Mouse (Mus musculus) forebrain, embryonic 10.5 days (tissue): ENCODE results near the gene Mrpl53. TPM values are rescaled to one million over a fixed set of nuclear protein-coding genes. Genes with fewer than 3 reads are reported as not detected.

ENCODE experiments used
- DNase-seq: peaks from one replicate; pipeline ENCODE4 v3.0.0-alpha.2; 2017; ENCODE audit warnings: low spot score; ENCODE audit errors: extremely low spot score
- H3K27ac ChIP-seq: fragments of 300-500 bp; sonication (generic); 2 replicates; pipeline ENCODE4 v1.5.1; 2016; ENCODE audit warnings: mild to moderate bottlenecking
- H3K27me3 ChIP-seq: fragments of 300-500 bp; sonication (generic); 2 replicates; pipeline ENCODE4 v1.6.1; 2016; ENCODE audit warnings: mild to moderate bottlenecking; ENCODE audit not compliant: poor library complexity, severe bottlenecking
- H3K36me3 ChIP-seq: fragments of 300-500 bp; sonication (generic); replicated peaks from 2 replicates; pipeline ENCODE4 v1.6.1; 2016; ENCODE audit warnings: mild to moderate bottlenecking, moderate library complexity
- H3K4me1 ChIP-seq: fragments of 300-500 bp; sonication (generic); 2 replicates; pipeline ENCODE4 v1.6.1; 2016
- H3K4me3 ChIP-seq: fragments of 300-500 bp; sonication (generic); 2 replicates; pipeline ENCODE4 v1.5.1; 2016; ENCODE audit warnings: mild to moderate bottlenecking, moderate library complexity
- H3K9me3 ChIP-seq: fragments of 300-500 bp; sonication (generic); 2 replicates; pipeline ENCODE4 v1.6.1; 2016; ENCODE audit warnings: mild to moderate bottlenecking, moderate library complexity
- WGBS: fragments of 180-500 bp; shearing (Covaris S2); methylation state at CpG from one replicate; pipeline ENCODE4 v1.1.7; 2016; 5-methylcytosine and 5-hydroxymethylcytosine counted together
- polyA plus RNA-seq: library from polyadenylated mRNA; unstranded; fragments of >200 nt; fragmentation: Nextera tagmentation; extraction: Ambion mirVana; gene quantifications from 2 replicates; pipeline ENCODE4 v1.2.1, GENCODE M21; 2016

The Mrpl53 gene
- polyA plus RNA-seq, 1 experiment from 2014 or later = 135 TPM

DNA sequence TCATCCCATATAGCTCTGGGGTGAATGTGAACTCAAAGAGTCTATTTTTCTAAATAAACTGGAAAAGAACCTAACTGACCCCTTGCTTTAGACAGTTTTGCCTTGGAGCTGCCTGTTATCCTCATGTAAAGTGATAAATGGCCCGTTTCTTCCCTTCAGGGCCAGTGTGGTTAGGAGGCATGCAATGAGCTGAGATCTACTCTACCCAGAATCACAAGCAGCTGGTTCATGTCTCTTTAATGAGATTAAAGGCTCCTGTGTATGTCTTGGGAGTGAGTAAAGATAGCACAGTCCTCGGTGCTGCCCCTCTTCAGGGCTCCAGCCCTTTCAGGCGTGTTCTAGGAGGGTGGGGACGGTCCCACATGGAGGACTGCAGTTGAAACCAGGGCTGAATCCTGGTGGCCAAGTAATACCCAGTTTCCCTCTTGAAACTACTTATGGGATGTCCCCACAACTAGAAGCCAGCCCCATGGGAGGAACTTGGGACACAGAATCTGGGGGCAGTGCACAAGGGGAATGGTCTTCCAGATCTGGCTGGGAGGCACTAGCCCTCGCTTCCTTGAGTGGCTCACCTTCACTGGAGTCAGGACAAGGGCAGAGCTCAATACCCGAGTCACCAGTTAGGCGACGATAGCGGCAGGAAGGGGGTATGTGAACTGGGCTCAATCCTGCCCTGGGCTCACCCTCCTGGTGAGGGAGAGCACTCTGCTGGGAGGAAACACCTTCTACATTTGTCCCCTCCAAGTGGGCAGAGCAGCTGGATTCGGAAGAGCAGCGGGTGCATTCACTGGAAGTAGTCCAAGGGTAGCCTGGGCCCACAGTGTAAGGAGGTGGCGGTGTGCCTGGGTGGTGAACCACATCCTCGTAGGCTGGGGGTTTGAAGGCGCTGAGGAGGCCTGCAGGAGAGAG, 10.2 kb downstream of the Mrpl53 start:
- Histone ChIP-seq H3K9me3 (no peaks in the 10 kb centered on the region), H3K27me3 (no peaks in the 10 kb centered on the region), H3K4me3 (peak overlapping the region; percentile 77), H3K27ac (peak overlapping the region; percentile 98), H3K36me3 (peaks cover 46% of the 10 kb centered on the region), H3K4me1 (peaks cover 83% of the 10 kb centered on the region)
- 88% methylated on average over 14 of the region's 14 CpGs for WGBS
- no peak for DNase-seq

DNA sequence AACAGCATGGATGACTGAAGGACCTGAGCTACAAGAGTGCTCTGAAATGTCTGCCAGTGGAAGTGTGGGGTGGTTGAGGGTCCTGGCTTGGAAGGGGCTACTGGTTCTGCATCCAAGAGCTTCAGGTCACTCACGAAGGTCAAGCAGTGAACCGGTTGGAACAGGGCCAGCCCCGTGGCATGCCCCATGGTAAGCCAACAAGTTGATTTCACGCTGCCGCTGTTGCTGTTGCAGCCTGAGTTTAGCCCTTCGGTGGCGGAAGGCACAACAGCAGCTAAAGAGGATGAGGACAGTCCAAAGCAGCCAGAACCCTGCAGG, 10.9 kb downstream of the Mrpl53 start:
- WGBS = 84% methylated on average over 7 of the region's 7 CpGs

DNA sequence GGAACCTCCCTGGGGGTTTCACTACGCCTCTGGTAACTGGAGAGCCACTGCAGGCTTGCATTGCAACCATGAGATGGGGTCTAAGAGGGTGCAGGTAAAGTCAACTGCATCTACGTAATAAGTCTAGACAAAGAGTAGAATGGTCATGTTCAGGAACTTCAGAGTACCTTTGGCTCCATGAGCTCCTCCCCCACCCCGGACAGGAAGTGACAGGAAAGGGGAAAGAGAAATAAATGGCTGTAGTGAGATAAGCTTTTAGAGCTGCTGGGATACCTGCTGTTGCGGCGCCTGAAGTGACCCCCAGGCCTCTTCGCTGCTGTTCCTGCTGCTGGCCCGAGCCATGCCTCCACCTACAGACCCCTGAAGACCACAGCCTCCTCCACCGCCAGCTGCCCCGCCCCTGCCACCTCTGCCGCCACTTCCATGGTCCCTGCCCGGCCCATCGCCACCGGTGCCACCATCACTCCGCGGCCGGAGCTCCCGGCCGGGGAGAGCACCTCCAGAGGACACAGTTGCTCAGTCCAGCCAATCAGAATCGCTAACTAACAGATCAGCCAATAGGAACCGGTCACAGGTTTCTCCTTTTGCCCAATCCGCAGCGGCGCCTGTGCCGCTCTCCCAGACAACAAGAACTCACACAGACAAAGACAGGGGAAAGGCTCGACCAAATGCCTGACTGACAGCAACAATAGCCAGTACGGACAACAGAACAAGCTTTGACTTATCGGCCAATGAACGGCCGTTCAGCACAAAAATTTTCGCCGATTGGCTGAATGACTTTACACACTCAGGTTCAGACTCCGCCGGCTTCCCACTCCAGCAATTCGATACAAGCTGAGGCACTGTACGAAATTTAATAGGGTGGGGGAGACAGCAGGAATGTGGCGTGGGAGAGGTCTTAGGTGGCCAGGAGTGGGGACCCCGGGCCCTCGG, 12.4 kb downstream of the Mrpl53 start, which contains the start of gene Wbp1:
TSS of gene Wbp1 (minus strand) at position 630 of the 933 bp plus-strand sequence.
- under 1% methylated on average over 38 of the region's 38 CpGs for WGBS
- Histone ChIP-seq H3K27me3 (no peaks in the 10 kb centered on the region), H3K4me1 (peaks cover 82% of the 10 kb centered on the region)

More for the DNA sequence above, 10.9 kb downstream of the Mrpl53 start:
- Histone ChIP-seq H3K4me1 (peaks cover 83% of the 10 kb centered on the region), H3K4me3 (peak overlapping the region; percentile 77), H3K9me3 (no peaks in the 10 kb centered on the region), H3K36me3 (peaks cover 46% of the 10 kb centered on the region), H3K27me3 (no peaks in the 10 kb centered on the region), H3K27ac (peak overlapping the region; percentile 98)
- no peak for DNase-seq

GRCm38 (mm10) chr6:83121863-83122710, 13.2 kb downstream of the Mrpl53 start:
- Histone ChIP-seq H3K36me3 (peaks cover 40% of the 10 kb centered on the region), H3K9me3 (no peaks in the 10 kb centered on the region), H3K27me3 (no peaks in the 10 kb centered on the region), H3K4me1 (peaks cover 73% of the 10 kb centered on the region), H3K27ac (peak overlapping the region; percentile 98), H3K4me3 (peak overlapping the region; percentile 77)
- 2% methylated on average over 51 of the region's 52 CpGs for WGBS
- no peak for DNase-seq

More for the DNA sequence above, 12.4 kb downstream of the Mrpl53 start, which contains the start of gene Wbp1:
- Histone ChIP-seq H3K36me3 (peaks cover 46% of the 10 kb centered on the region), H3K9me3 (no peaks in the 10 kb centered on the region), H3K4me3 (peak within 1 kb of the TSS; percentile 77), H3K27ac (peak within 1 kb of the TSS; percentile 98)
- peak; percentile 98 for DNase-seq

DNA sequence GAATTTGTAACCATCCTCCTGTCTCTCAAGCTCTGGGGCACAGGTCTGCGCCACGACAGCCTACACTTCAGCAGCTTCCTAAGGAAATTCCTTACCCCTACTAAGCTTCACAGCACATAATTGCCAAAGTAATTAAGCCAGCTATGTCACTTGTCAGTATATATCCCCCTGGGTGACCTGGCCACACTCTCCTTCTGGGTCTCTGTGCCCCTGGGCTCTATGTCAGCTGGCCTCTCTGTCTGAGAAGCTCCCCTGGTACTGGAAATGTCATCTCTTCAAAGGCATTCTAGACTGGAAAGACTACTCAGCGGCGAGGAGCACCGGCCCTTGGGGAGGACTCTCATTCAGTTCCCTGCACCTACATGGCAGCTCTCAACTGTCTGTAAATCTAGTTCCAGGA, 14.1 kb downstream of the Mrpl53 start:
- Histone ChIP-seq H3K4me3 (peak overlapping the region; percentile 77), H3K27ac (peak overlapping the region; percentile 98), H3K9me3 (no peaks in the 10 kb centered on the region), H3K4me1 (peaks cover 64% of the 10 kb centered on the region), H3K36me3 (peaks cover 31% of the 10 kb centered on the region), H3K27me3 (no peaks in the 10 kb centered on the region)
- no peak for DNase-seq
- WGBS = 88% methylated on average over 5 of the region's 5 CpGs

- Histone ChIP-seq H3K4me1 (peaks cover 49% of the 10 kb centered on the region), H3K27ac (peak overlapping the region; percentile 91), H3K4me3 (peak overlapping the region; percentile 67), H3K9me3 (no peaks in the 10 kb centered on the region), H3K36me3 (peaks cover 12% of the 10 kb centered on the region), H3K27me3 (no peaks in the 10 kb centered on the region)
- under 1% methylated on average over 30 of the region's 30 CpGs for WGBS
- peak; percentile 92 for DNase-seq
These were observed 16.0 kb downstream of the Mrpl53 start for GRCm38 (mm10) chr6:83124851-83125312.

- Histone ChIP-seq H3K4me3 (peak within 1 kb of the TSS; percentile 67), H3K27me3 (no peaks in the 10 kb centered on the region), H3K9me3 (no peaks in the 10 kb centered on the region), H3K27ac (peak within 1 kb of the TSS; percentile 91), H3K36me3 (peaks cover 9% of the 10 kb centered on the region; the same call in 1 of the 2 replicates), H3K4me1 (peaks cover 45% of the 10 kb centered on the region)
- WGBS = 23% methylated on average over 5 of the region's 5 CpGs
- DNase-seq = no peak
These were observed 16.5 kb downstream of the Mrpl53 start, which contains the start of gene Ino80b for GRCm38 (mm10) chr6:83125331-83125730. Ino80b (minus strand) TSS chr6:83125431.

- Histone ChIP-seq H3K27ac (no peak overlapping the region), H3K27me3 (no peaks in the 10 kb centered on the region), H3K36me3 (peaks cover 9% of the 10 kb centered on the region; the same call in 1 of the 2 replicates), H3K4me1 (peaks cover 32% of the 10 kb centered on the region), H3K9me3 (no peaks in the 10 kb centered on the region), H3K4me3 (no peak overlapping the region)
- 91% methylated on average over 5 of the region's 5 CpGs for WGBS
- no peak for DNase-seq
These were observed 18.6 kb downstream of the Mrpl53 start for GRCm38 (mm10) chr6:83127419-83127818.

DNA sequence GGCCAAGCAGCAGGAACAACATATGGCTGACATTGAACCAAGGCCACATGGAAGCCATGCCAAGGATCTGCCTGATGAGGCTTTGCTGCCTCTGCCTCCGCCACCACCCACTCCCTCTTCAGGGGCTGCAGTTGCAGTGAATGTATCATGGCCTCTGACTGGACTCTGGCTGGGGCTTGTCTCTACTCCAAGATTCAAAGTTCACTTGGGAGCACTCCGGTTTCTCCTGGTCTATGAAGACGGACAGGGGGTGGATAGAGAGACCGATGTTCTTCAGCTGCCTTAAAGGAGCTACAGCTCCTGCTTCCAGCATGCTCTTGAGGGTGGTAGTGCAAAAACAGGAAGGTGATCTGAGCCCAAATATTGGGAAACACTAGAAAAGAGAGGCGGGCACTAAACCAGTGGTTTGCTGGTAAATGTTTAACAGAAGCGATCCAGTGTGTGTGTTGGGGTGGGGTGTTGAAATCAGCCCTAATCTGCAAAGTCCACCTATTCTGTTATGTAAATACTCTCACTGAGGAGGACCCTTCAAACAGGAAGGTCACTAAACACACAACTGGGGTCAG, 22.7 kb downstream of the Mrpl53 start:
- no peaks in the 10 kb centered on the region for H3K9me3 ChIP-seq
- no peak overlapping the region for H3K4me3 ChIP-seq
- H3K4me1 ChIP-seq = peaks cover 27% of the 10 kb centered on the region
- no peaks in the 10 kb centered on the region for H3K36me3 ChIP-seq
- no peak for DNase-seq
- WGBS = 87% methylated on average over 6 of the region's 6 CpGs
- H3K27me3 ChIP-seq = peaks cover 29% of the 10 kb centered on the region
- no peak overlapping the region for H3K27ac ChIP-seq

GRCm38 (mm10) chr6:83132176-83132919, 23.5 kb downstream of the Mrpl53 start:
- Histone ChIP-seq H3K9me3 (no peaks in the 10 kb centered on the region), H3K27me3 (peaks cover 30% of the 10 kb centered on the region), H3K36me3 (no peaks in the 10 kb centered on the region), H3K27ac (no peak overlapping the region), H3K4me1 (peaks cover 35% of the 10 kb centered on the region), H3K4me3 (no peak overlapping the region)
- WGBS = 90% methylated on average over 9 of the region's 9 CpGs
- DNase-seq = no peak

DNA sequence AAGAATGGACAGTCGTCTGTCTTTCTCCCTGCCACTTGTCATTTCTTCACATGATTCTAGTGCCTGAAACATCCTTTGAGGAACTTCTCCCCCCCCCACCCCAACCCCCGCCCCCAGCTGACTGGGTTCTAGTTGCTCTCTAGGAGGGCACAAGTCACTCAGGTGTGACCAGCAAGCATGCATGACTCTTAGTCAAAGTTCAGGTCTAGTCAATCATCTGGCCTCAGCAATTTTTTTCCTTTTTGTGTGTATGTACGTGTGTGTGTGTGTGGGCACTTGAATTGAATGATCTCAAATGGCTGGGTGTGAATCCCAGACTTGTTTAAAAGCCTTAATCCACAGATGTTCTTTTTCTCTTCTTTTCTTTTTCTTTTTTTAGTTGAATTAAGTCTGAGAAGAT, 25.4 kb downstream of the Mrpl53 start:
- Histone ChIP-seq H3K36me3 (no peaks in the 10 kb centered on the region), H3K4me1 (peaks cover 53% of the 10 kb centered on the region), H3K4me3 (no peak overlapping the region), H3K9me3 (no peaks in the 10 kb centered on the region), H3K27ac (no peak overlapping the region), H3K27me3 (peaks cover 30% of the 10 kb centered on the region)
- 70% methylated on average over 3 of the region's 3 CpGs for WGBS
- DNase-seq = no peak
